Mouse (Mus musculus) kidney, embryonic 14.5 days (tissue): ENCODE measurements around the gene Ccin. TPM values are rescaled to one million over a fixed set of nuclear protein-coding genes. Genes with fewer than 3 reads are reported as not detected.

ENCODE experiments used
- ATAC-seq: fragments of 200-750 bp; cut with Nextera tagmentation; 2 replicates; pipeline ENCODE4 v1.8.0; 2017; ENCODE audit warnings: moderate number of reproducible peaks, mild to moderate bottlenecking, moderate TSS enrichment, moderate library complexity; ENCODE audit not compliant: low FRiP score, low TSS enrichment
- H3K27ac ChIP-seq: fragments of 300-500 bp; sonication (generic); 2 replicates; pipeline ENCODE4 v1.5.1; 2014; ENCODE audit warnings: low read depth, mild to moderate bottlenecking, low read length, moderate library complexity, mixed read lengths
- H3K27me3 ChIP-seq: fragments of 300-500 bp; sonication (generic); 2 replicates; pipeline ENCODE4 v1.6.1; 2014; ENCODE audit warnings: mild to moderate bottlenecking, low read length; ENCODE audit not compliant: control insufficient read depth, insufficient read depth
- H3K36me3 ChIP-seq: fragments of 300-500 bp; sonication (generic); 2 replicates; pipeline ENCODE4 v1.6.1; 2014; ENCODE audit warnings: low read length, mixed read lengths; ENCODE audit not compliant: control insufficient read depth, insufficient read depth
- H3K4me1 ChIP-seq: fragments of 300-500 bp; sonication (generic); 2 replicates; pipeline ENCODE4 v1.6.1; 2014; ENCODE audit warnings: low read length, mixed read lengths; ENCODE audit not compliant: control insufficient read depth, insufficient read depth
- H3K4me2 ChIP-seq: fragments of 300-500 bp; sonication (generic); replicated peaks from 2 replicates; pipeline ENCODE4 v1.6.1; 2014; ENCODE audit warnings: low read depth, mild to moderate bottlenecking, low read length
- H3K4me3 ChIP-seq: fragments of 300-500 bp; sonication (generic); 2 replicates; pipeline ENCODE4 v1.5.1; 2014; ENCODE audit warnings: mild to moderate bottlenecking, low read length
- H3K9ac ChIP-seq: fragments of 300-500 bp; sonication (generic); 2 replicates; pipeline ENCODE4 v1.6.1; 2014; ENCODE audit warnings: low read depth, mild to moderate bottlenecking, low read length, moderate library complexity
- H3K9me3 ChIP-seq: fragments of 300-500 bp; sonication (generic); 2 replicates; pipeline ENCODE4 v1.6.1; 2016; ENCODE audit warnings: low read length; ENCODE audit not compliant: control insufficient read depth
- WGBS: fragments of 180-500 bp; shearing (Covaris S2); extraction: QIAGEN DNeasy Blood & Tissue Kit; methylation state at CpG from one replicate; pipeline ENCODE4 v1.1.7; 2014; 5-methylcytosine and 5-hydroxymethylcytosine counted together
- polyA plus RNA-seq: library from polyadenylated mRNA; unstranded; fragments of >200 nt; fragmentation: Nextera tagmentation; extraction: Ambion mirVana; gene quantifications from 2 replicates; pipeline ENCODE4 v1.2.1, GENCODE M21; 2014

The Ccin gene
- polyA plus RNA-seq, 1 experiment from 2014 or later, result not detected

DNA sequence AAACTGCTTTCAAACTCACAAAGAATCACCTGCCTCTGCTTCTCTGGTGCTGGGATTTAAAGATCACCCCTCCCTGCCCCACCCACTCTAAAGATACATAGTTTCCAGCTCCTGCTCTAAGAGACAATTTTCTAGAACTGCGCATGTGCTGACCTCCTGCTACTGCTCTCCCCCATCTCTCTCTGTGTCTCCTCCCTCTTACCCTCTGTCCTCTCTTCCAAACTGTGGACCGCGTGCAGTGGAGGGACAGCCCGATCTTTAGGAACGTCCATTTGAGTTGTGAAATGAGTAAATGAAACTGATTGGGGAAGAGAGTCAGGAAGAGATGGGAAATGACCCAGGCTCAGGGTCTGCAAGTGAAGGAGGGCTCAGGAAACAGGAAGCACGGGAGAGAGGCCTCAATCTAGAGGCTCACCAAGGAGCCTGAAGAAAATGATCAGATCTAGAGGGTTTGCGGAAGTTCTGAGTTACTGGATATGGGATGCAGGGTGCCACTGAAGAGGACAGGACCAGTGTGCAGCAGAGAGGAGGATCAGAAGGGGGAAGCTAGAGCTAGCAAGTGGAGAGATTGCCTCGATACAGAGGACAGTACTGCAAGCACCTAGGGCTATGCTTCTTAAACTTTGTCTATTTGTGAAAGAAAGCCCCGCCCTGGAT, 23.6 kb upstream of the Ccin start:
- Histone ChIP-seq H3K9me3 (no peaks in the 10 kb centered on the region), H3K27me3 (no peaks in the 10 kb centered on the region), H3K9ac (peak overlapping the region; percentile 18; the same call in 1 of the 2 replicates), H3K4me1 (peaks cover 22% of the 10 kb centered on the region; the same call in 1 of the 2 replicates), H3K4me3 (no peak overlapping the region), H3K36me3 (no peaks in the 10 kb centered on the region), H3K27ac (no peak overlapping the region; the same call in 1 of the 2 replicates), H3K4me2 (peak overlapping the region; percentile 15)
- WGBS, result 61% methylated on average over 9 of the region's 9 CpGs
- ATAC-seq, result no peak

DNA sequence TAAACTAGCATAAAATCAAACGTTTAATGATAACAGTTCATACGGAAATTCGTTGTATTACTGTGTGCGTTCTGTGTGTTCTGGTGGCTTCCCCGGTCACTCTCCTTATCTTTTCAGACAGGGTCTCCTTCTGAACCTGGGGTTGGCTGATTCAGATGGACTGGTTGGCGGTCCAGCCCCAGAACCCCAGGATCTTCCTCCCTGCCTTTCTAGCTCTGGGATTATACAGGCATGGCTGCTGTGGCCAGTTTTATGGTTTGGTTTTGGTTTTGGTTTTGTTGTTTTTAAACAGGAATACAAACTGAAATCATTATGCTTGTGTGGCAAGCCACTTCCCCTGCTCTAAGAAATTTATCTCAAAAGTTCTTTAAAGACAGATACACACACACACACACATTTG, 23.1 kb upstream of the Ccin start:
- peak overlapping the region; percentile 18; the same call in 1 of the 2 replicates for H3K9ac ChIP-seq
- no peak for ATAC-seq
- H3K9me3 ChIP-seq, result no peaks in the 10 kb centered on the region
- no peak overlapping the region for H3K27ac ChIP-seq
- H3K4me2 ChIP-seq, result no peak overlapping the region
- peaks cover 27% of the 10 kb centered on the region; the same call in 1 of the 2 replicates for H3K4me1 ChIP-seq
- H3K36me3 ChIP-seq, result no peaks in the 10 kb centered on the region
- WGBS, result 91% methylated on average over 6 of the region's 6 CpGs
- no peak overlapping the region for H3K4me3 ChIP-seq
- no peaks in the 10 kb centered on the region for H3K27me3 ChIP-seq

DNA sequence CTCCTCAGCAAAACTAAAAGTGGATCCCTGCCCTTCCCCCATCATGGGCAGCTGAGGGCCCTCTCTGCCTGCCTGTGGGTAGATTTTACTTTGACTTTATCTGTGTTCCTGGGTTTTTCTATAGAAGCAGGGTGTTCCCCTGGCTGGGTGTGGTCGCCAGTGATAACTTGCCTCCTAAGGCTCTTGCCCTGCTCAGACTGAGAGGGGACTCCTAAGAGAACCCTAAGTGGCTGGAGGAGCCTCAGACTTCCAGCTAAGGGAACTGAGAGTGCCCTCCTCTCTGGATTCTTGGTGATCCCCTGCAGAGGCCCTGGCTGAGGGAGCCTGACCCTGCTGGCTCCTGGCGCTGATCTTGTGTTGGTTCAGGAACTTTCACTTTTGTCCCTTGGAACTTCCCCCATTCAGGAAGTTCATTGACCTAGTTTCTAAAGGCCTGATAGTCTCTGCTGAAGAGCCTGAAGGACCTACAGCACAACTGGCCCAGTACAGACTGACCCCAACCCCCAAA, 18.9 kb upstream of the Ccin start:
- no peaks in the 10 kb centered on the region for H3K36me3 ChIP-seq
- H3K4me3 ChIP-seq, result no peak overlapping the region
- H3K4me1 ChIP-seq, result peaks cover 28% of the 10 kb centered on the region
- no peak overlapping the region for H3K27ac ChIP-seq
- no peaks in the 10 kb centered on the region for H3K27me3 ChIP-seq
- 64% methylated on average over 2 of the region's 2 CpGs for WGBS
- H3K9me3 ChIP-seq, result no peaks in the 10 kb centered on the region
- H3K4me2 ChIP-seq, result no peak overlapping the region
- no peak overlapping the region for H3K9ac ChIP-seq
- ATAC-seq, result no peak

DNA sequence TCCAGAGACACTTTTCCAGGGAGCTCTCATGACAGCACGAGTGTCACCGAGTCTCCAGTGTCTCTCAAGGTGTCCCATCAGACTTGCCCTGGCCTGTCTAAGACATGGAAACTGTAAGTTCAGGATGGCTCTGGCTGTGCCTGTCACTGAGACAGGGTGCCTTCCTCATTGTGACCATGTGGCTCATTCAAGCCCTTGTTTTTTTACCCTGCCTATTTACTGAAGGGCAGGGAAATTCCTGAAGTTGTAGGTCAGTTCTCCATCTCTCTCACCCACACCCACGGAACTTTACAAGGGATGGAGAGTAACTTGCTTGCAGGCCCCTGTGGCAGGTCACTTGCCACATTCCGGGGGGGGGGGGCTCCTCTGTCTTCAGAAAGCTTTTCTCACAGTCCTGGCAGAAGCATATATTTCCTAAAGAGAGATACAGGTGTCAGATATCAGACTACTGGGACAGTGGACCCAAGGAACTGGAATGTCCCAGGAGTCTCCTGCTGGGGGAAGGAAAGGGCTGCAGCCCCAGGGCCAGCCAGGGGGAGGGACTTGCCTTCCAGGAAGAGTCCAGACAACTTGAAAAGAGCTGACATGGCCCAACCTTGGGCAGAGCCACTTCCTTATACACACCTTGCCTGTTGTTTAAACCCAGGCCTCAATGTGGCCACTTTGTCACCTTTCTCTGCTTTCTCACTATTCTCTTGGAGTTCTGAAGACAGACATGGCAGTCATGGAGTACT, 18.2 kb upstream of the Ccin start:
- Histone ChIP-seq H3K9me3 (no peaks in the 10 kb centered on the region), H3K4me2 (no peak overlapping the region), H3K27me3 (no peaks in the 10 kb centered on the region), H3K36me3 (no peaks in the 10 kb centered on the region), H3K9ac (no peak overlapping the region), H3K4me3 (no peak overlapping the region), H3K4me1 (peaks cover 24% of the 10 kb centered on the region), H3K27ac (no peak overlapping the region)
- no peak for ATAC-seq
- 33% methylated on average over 4 of the region's 4 CpGs for WGBS

DNA sequence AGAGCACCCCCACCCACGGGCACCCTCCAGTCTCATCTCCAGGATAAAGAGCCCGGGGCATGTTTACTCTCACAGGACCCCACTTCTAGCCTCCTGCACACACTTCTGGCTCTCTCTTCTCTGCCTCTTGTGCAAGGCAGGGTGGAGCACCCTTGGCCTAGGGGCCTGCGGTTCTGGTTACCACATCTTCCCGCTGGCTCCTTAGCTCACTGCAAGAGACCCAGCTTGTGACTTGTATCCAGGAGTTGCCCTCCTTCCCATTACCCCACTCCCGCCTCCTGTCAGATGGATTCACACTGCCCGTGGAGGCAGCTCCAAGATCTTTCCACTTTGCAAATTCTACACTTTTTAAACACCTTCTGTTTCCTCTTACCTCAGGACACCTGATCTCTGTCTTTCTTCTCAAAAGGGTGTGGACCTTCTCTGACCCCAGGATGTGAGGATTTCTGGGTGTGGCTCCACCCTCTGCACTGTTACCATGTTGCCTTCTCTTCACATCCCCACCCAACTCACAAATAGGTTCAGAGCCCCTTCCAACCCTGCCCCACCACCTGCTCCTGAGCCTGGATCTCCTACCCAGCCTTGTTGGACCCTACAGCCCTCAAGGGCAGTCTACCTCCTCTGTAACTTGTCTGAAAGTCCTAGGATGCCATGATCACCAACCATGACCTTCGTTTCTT, 17.3 kb upstream of the Ccin start:
- Histone ChIP-seq H3K27me3 (no peaks in the 10 kb centered on the region), H3K4me3 (no peak overlapping the region), H3K4me2 (no peak overlapping the region), H3K36me3 (no peaks in the 10 kb centered on the region), H3K4me1 (peaks cover 24% of the 10 kb centered on the region), H3K9ac (no peak overlapping the region), H3K9me3 (no peaks in the 10 kb centered on the region), H3K27ac (no peak overlapping the region)
- 81% methylated on average over 7 of the region's 7 CpGs for WGBS
- no peak for ATAC-seq

DNA sequence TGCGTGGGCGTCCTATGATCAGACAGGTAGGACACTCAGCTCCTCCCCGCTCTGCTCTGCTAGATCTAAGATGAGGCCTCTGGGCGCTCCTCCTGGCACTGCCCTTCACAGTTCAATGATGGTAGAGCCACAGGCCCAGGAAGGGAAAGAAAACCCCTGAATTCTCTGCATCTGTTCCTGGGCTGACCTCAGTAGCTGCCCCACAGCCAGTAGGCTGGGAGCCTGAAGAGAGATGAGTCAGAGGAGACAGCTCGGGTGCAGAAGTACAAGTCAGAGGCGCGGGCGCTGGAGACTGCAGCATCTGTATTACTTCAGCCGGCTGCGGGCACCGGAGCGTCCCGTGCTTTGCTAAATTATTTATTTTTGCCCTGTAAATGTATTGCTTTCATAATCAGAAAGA, 14.6 kb upstream of the Ccin start:
- Histone ChIP-seq H3K27me3 (no peaks in the 10 kb centered on the region), H3K9me3 (no peaks in the 10 kb centered on the region), H3K4me1 (peaks cover 37% of the 10 kb centered on the region), H3K4me3 (no peak overlapping the region), H3K27ac (0 out of 2 replicates have a peak overlapping the region, but pooled peaks have one; percentile 30), H3K36me3 (no peaks in the 10 kb centered on the region), H3K4me2 (no peak overlapping the region), H3K9ac (no peak overlapping the region)
- 49% methylated on average over 13 of the region's 13 CpGs for WGBS
- no peak for ATAC-seq

DNA sequence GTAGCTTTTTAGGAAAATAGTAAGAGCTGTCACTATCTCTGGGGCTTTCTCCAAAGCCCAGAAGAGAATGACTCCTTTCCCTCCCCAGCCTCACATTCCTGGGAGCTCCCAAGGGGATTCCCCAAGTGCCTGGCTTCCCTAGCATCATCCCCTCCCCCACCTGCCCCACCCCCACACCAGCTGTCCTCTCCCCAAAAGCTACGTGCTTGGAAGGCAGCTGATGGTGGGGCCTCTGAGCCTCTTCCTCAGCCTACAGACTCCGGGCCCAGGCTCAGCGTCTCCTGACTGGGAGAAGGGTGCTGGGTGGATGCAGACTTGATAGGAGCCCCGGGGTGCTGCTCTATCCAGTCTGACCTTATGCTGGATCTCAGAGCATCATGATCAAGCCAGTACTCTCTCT, 13.9 kb upstream of the Ccin start:
- Histone ChIP-seq H3K27ac (no peak overlapping the region; the same call in 1 of the 2 replicates), H3K4me1 (peaks cover 36% of the 10 kb centered on the region)

DNA sequence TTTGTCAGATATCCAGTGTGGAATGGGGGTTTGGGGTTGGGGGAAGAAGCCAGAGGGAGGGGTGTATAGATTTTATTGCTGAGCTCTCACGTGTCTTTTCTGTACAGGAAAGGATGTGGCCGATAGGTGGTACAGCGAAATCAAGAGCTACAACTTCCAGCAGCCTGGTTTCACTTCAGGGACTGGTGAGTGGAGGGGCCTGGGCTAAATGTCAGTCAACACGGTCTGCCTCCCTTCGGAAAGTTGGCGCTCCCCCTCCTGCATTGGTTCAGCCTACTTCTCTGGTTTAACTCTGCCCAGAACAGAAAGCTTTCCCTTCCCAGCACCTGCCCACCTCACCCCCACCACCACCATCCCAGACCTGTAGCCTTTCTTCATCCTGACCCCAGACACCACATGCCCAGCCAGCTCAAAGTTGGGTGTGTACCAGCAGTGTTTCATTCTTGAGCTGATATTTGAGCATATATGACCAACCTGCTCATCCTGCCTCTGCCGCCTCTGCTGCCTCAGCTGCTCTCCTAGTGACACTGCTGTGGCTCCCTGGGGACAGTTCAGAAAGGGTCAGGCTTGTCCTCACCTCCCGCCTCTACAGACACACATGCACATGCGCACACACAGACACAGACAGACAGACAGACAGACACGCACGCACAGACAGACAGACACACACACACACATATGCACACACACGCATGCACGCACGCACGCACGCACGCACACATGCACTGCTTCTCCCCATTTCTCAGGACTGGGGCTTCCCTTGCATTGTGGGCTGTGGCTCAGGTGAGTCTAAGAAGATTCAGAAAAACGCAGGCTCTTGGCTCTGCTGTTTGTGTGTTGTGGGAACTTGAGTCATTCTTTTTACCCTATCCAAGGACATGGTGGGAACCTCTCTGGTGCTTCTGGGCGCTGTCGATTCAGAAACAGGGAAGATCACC, 12.6 kb upstream of the Ccin start:
- 84% methylated on average over 20 of the region's 20 CpGs for WGBS
- H3K4me2 ChIP-seq, result no peak overlapping the region
- no peaks in the 10 kb centered on the region for H3K36me3 ChIP-seq
- H3K27ac ChIP-seq, result no peak overlapping the region
- no peak overlapping the region for H3K4me3 ChIP-seq
- ATAC-seq, result no peak
- peaks cover 26% of the 10 kb centered on the region for H3K4me1 ChIP-seq
- no peaks in the 10 kb centered on the region for H3K27me3 ChIP-seq
- no peak overlapping the region for H3K9ac ChIP-seq
- H3K9me3 ChIP-seq, result no peaks in the 10 kb centered on the region

More for the DNA sequence above, 13.9 kb upstream of the Ccin start:
- WGBS, result 18% methylated on average over 4 of the region's 4 CpGs
- H3K9ac ChIP-seq, result no peak overlapping the region
- H3K27me3 ChIP-seq, result no peaks in the 10 kb centered on the region
- H3K36me3 ChIP-seq, result no peaks in the 10 kb centered on the region
- ATAC-seq, result no peak
- no peak overlapping the region for H3K4me2 ChIP-seq
- H3K9me3 ChIP-seq, result no peaks in the 10 kb centered on the region
- H3K4me3 ChIP-seq, result no peak overlapping the region
